Mouse (Mus musculus): ENCODE data around the gene Cib4.

Cib4 gene

DNA sequence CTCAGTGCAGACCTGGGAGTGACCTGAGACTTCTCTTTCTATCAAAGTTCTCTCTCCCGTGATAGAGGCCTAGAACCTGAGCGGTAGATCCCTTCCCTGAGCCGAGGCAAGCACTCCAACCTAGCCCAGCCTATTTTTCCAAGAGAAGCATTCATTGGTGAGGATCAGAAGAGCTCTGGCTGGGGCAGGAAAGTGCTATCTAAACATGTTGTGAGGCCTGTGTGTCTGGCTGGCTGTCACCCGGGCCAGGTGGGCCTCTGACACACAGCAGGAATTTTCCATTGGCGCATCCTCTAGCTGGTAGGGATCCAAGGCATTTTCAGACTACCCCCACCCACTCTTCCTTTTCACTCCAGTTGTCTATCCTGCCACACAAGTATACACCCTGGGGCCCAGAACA, 26.2 kb upstream of the Cib4 start:
- no peak for DNase-seq (ENCODE audit: low spot score)

DNA sequence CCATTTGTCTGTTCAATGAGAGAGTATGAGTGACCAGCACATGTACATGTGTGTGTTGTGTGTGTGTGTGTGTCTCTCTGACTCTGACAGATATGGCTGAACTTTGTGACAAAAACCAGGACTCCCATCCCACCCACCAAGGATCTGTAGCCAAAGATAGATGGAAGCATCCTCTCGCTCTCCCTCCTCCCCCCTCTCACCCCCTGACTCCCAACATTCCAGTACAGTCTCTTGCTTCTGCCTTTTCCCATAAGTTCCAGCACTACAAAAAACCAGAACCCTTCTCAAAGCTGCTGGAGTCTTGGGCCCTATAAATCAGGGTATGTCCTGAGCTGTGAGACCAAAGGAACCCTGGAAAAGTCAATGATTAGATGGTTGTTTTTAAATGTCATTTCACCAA, 22.8 kb upstream of the Cib4 start:
- DNase-seq (ENCODE audit: low spot score) = no peak

DNA sequence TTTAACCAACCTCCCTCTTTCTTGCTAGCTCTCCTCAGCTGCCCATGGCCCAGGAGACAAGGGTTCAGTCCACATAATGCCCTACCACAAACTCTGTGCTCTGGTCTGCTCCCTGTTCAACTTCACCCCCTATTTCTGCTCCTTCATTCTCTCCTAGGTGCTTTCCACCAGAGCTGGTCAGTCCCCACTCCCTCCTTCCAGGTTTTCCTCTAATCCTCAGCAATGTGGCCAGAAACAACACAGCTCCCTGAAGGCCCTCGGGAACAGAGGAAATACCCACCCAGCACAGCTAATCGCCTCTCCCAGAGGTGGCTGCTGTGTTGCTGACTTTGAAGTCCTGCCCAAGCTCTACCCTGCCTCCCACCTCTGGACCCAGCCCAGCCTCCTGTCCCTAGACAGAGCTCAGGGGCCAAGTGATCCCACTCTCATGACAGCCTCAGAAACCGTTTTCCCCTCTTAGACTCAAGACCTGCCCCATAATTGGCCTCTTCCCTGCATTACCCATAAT, 14.4 kb upstream of the Cib4 start:
- no peak for DNase-seq (ENCODE audit: low spot score)

DNA sequence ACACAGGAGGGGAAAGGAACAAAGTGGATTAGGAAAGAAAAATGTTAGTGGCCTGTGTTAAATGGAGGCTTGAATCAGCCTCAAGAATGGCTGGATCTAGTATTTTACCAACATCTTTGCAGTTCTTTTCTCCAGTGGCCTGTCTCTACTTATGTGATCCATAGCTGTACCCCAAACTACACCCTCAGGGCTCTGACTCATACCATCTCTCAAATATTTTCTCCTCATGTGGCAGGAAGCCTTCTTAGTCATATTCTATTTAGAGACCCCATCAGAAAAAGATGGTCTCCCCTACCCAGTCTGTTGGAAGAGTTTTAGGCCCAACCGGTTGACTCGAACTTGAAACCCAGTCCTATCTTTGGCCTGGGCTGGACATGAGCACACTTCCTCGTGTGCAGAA, 13.8 kb upstream of the Cib4 start:
- DNase-seq (ENCODE audit: low spot score) = no peak

DNA sequence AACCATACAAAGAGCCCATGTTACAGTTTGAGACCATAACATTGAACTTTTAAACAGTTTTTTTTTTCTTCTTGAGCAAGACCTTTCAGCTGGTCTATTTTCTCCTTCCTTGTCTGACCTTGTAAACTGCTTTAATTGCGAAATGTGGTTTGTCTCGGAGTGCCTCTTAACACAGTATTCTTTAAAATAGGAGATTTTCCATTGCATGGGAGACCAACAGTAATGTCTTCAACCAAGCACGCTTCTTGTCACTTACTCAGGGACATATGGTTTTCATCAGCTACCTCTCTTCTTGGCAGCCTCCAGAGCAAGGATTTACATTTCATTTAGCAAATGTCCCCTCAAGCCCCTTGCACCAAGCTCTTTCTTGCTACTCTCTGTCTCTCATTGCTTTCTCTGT, 10.6 kb upstream of the Cib4 start:
- no peak for DNase-seq (ENCODE audit: low spot score)

DNA sequence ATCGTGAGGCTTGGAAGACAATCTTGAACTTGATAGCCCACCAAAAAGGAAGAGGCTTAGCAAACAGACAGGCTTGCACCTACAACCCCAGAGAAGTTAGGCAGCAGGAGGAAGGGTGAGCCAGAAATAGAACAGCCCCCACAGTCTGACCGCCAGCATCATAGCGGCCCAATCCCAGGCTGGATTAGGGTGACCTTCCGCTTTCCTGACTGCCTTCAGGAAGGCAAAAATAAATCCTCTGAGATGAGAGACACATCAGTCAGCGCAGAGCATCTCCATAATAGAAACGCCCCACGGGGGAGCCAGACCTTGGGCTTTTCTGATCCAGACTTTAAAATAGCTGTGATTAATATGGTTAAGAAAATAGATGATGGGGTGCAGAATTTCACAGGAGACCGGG, 9.3 kb upstream of the Cib4 start:
- no peak for DNase-seq (ENCODE audit: low spot score)

DNA sequence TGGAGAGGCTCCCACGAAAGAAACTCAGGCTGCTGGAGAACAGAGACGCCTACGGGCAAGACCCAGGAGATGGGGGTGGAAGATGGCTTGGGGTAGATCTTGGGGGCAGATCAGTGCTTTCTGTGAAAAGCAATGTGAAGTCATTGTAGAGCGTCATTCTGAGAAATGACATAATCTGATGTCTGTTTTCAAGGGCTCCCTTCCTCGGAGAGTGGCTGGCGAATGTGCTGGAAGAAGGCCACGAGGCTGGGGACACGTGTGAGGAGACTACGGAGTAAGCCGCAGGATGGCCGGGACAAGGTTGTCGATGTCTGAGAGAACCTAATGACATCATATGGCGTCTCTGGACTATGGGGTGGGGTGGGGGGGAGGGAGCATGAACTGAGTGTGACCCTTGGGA, 8.3 kb upstream of the Cib4 start:
- DNase-seq (ENCODE audit: low spot score) = no peak

DNA sequence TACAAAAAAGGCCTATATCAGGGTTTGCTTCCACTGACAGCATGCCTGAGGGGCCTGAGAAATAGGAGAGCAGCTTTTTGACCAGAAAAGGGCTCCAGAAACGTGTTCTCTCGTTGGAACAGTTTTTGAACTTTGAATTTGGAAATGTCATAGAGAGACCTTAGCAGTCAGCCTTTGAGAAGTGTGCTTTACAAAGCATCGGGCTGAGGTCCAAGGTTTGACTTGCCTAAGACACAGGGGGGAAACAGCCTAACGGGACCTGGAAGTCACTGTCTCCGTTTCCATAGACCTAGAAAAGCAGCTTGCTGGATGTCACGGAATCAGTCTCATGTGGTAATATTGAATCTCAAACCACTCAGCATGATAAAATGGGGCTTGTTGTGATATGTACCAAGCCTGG, 6.4 kb upstream of the Cib4 start:
- DNase-seq (ENCODE audit: low spot score) = no peak

DNA sequence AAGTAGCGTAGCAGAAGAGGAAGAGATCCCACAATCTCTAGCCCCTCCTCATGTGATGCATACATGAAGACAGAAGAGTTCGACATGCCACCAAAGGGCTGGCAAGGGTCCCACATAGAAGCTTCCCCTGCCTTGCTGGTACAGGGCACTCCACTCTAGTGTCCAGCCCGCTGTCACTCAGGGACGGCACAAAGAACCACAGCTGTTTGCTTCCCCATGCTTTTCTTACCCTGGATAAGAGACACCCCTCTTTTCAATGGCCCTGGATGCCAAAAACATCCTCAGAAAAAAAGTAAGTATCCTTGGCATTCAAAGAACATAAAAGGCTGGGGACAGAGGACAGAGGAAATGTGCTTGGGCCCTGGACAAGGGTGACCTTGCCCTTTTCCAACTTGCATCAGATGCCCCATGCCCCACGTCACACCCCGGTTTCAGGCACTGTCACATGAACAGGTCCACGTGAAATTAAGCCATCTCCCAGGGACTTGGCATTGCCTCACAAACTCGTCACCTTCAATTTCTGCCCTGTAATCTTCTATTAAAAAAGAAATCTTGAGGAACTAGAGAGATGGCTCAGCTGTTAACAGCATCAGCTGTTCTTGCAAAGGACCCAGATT, 5.5 kb upstream of the Cib4 start:
- DNase-seq (ENCODE audit: low spot score) = no peak

DNA sequence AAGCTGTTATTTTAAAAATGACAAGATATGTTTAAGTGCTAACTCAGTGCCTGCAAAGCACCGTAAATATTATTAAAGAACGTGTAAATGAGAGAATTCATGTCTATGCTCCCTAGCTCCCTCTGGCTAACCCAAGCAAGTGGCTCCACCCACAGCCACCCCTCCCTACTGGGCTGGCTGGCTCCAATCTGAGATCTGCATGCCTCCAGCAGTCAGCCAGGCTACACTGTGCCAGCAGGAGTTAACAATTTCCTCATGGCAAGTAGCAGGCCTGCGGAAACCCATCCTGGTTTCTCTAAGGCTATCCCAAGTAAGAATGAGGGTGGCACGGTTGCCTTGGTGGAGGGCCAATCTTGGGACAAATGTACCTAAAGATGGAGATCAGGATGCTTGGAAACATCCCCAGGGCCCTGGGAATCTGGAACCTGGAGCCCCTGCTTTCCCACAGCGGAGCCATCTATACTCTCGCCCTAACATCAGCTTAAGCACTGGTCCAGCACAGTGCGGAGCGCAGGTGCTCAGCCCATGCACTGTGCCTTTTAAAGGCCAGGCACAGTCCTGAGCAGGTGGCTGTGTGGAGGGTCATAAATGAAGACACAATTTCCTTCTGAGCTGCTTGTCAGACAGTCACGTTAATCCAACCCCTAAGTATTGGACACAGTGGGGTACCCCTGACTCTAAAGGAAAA, 4.8 kb upstream of the Cib4 start:
- no peak for DNase-seq (ENCODE audit: low spot score)

DNA sequence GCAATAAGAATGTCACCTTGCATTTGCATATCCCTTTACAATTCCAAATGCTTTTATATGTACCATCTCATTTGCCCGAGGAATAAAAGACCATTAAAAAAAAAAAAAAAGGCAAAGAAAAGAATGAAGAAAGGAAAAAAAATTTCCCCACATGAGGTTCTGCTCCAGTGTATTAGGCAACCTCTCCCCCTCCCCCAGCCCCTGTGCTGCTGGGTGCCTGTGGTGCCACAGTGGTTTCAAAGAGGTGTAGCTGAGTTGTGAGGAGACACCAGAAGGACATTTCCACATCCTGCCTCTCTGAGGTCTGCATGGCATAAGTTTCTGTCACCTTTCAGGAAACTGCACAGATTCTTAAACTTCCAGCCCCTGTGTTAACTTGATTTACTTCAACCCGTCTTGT, 3.0 kb upstream of the Cib4 start:
- DNase-seq (ENCODE audit: low spot score) = no peak

DNA sequence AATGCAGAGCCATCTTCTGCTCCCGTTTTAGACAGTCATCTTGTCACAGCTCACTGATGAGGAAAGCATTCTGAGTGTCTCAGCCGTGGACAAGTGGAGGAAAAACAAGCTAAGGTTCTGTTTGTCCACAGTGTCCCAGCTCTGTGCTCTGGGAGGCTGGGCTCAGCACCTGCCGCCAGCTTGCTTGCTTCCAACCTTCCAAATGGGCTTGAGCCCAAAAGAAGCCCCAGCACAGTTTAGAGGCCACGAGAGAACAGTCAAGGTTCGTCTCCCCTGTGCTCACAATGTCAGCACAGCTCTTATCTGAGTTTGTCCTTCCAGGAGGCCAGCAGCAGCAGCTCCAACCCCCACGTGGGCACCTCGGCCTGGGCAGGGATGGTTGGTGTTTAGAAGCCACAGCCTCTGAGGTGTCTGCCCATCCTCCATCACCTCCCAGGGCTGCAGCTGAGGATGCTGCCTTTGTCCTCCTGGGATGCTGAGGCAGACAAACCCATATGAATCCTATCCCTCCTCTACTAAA, 9.5 kb downstream of the Cib4 start:
- DNase-seq (ENCODE audit: low spot score) = no peak

DNA sequence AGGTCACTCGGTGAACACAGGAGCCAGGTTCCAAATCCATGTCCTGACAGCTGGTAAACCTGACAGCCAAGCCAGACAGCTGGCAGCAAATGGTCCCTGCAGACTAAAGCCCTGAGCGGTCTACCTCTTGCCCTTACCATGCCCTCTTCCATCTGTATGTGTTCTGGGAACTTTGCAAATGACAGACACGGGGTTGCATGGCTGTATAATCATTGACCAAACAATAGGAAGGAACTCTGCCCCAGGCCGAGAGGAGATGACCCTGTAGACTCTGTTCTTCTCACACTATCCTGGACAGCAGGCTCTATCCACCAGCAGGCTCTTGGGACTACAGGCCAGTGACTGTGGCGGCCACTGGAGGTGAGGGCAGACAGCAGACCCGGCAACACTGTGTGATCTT, 11.0 kb downstream of the Cib4 start:
- no peak for DNase-seq (ENCODE audit: low spot score)

DNA sequence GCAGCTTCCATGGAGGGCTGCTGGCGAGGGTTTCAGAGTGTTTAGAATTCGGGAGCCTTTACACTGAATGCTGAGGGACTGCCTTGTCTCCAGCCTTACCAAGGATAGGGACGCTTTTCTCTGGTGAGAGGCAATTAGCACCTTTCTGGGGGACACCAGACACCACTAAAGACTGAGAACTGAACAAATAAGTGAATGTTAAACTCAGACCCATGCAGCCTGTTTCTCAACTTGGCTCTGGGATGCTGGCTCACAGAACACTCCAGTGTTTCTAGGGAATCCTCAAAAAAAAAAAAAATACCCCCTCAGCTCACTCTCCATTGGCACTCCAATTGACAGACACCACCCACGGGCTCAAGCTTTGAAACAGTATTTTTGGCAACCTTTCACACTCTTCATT, 16.7 kb downstream of the Cib4 start:
- no peak for DNase-seq (ENCODE audit: low spot score)

DNA sequence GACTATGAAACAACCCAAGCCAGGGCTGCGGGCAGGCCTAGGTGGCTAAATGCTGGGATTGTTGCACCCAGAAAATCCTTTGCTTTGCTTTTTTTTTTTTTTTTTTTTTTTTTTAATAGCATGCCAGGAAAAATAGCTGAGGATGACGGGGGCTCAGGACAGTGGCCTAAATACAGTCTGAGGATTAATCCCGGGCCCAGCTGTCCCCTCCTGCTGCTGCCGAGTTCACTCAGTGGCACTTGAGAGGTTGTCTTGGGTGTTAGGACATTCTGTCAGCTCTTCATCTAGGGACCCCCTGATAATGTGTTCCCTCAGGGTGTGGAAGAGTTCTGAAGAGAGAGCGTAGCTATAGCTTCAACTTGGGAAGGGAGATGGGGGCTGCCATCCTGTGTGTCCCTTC, 18.5 kb downstream of the Cib4 start:
- DNase-seq (ENCODE audit: low spot score) = peak; percentile 45

DNA sequence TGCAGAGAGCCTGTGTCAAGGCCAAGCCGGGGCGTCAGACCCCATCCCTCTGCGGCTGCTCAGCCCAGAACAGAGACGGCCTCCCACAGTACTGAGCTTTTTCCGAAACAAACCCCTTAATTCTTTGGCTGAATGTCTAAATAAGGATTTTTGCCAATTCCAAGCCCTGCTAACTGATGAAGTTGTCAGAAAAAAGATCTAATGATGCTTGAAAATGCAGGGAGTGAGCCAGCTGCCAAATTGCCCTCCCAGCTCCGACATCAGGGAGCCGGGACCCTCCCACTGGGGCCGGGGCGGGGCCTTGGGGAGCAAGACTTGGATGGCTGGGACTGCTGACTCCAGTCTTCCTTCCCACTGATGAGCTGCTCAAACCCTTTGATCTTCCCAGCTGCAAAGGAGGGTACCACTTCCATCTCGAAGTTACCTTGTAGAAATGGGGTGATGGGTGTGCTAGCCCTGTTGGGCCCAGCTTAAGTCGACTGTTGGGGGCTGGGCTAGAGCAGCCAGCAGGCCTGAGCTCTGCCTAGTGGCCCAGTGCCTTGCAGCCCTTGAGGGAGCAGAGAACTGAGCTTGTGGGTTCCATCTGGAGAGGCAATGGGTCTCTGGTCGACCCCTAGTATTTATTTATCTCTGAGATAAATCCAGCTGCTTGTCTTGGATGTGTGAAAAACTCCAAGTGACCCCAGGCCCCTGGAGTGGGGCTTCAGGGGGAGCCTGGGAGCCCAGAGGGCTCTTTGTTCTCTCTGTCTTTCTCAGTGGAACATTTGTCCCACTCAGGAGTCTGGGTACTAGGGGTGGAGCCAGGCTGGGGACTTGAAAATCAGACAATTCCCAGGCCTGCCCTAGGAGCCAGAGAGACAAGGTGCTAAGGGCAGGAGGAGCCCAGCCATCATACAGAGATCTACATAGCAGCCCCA, 19.5 kb downstream of the Cib4 start:
- peak; percentile 39 for DNase-seq (ENCODE audit: low spot score)

DNA sequence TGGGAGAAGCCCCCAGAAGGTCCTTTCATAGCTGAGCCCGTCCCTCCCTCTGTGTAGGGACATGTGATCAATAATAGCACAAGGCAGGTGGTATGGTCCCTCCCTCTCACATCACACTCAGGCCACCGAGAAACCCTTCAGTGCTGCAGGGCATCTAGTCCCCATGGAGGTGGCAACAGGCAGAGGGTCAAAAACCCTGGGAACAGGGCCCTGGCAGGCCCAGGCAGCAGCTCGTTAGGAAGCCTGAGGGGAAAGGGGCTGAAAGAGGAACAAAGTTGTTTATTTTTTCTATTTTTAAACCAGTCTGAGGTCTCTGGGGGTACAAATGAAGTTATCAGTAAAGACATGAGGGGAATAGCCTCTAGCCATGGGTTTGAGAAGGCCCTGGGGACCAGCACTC, 21.4 kb downstream of the Cib4 start:
- DNase-seq (ENCODE audit: low spot score) = no peak

DNA sequence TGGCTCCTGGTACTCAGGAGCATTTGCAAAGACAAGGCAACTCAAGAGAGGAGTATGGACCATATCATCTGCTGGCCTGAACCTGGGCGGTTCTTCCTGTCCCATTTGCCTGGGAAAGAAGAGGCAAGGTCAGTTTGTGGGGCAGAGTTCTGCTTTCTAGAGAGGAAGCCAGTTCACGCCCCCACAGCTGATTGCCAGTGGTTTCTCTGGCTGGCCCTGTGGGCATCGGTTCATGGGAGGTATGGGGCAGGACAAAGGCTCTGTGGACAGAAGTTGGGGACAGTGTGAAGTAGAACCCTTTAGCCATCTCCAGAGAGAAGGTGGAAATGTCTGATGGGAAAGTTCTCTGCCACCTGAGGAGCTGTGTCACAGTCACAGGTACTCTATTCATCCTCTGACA, 22.5 kb downstream of the Cib4 start:
- no peak for DNase-seq (ENCODE audit: low spot score)

DNA sequence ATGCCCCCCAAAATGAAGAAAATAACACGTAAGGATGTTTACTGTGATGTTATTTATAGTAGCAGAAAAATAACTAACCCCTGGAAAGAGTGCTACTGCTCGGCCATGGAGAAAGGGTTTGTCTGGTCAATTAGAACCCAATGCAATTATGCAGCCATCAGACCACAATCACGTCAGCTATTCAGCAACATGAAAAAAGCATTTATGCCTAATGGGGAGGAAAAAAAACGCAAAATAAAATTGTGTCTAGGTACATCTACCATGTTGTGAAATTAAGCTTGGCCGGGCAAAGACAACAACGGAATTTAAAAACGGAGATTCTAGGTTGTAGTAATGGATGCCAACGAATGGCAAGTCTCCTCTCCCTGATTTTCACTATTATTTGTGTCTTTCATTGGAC, 23.2 kb downstream of the Cib4 start:
- DNase-seq (ENCODE audit: low spot score) = no peak

DNA sequence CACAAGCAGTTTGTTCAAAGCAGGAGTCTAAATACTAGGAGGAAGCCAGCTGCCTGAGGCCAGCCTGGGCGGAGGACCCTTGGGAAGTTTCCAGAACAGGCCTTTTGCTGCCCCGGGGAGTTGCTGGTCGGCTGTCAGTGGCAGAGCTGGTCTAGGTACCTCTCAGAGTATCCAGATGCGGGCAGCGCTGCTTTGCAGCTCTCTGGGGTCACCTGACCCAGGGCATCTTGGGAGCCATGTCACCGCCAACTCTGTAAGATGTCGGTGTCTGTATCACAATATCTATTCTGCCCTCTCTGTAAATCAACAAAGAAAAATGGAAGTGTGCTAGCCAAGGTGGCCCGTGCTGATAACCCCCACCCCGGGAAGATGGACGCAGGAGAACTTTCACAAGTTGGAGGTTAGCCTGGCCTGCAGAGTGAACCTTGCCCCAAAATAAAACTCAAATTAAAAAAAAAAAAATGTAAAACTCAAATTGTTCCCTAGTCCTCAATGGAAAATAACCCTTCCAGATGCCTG, 25.4 kb downstream of the Cib4 start:
- no peak for DNase-seq (ENCODE audit: low spot score)

DNA sequence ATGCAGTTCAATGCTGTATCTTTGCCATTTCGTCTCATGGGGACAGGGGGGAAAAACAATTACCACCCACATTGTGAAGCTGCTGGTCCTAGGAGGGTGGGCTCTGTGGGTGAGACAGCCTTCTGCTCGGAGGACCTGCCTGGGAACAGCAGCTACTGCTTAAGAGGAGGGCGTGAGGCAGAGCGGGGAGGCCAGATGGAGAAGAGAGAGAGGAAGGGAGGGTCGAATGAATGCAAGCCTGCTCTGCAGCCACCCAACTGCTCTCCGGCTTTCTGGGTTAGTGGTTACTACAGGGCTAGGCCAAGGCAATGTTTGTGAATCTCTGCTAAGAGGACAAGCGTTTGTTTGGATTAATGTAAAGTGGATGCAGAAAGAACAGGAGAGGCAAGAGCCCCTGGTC, 26.1 kb downstream of the Cib4 start:
- DNase-seq (ENCODE audit: low spot score) = peak; percentile 38

DNA sequence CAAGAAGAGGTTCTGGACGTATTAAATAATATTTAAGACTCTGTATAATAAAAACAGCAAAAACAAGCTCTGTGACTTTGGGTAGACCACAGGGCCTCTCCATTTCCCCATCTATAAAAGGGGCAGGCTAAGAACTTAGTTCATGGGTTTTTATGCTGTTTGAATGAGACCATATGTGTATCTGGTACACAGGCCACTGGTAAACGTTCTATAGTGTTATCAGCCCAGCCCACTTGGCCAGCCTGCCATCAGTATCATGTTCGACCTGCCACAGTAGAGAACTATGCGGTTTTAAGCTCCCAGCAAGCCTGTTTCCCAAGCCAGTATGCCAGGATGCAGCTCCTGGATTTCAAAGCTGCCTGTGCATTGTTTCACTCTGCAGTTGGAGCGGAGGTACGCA, 27.1 kb downstream of the Cib4 start:
- no peak for DNase-seq (ENCODE audit: low spot score)

DNA sequence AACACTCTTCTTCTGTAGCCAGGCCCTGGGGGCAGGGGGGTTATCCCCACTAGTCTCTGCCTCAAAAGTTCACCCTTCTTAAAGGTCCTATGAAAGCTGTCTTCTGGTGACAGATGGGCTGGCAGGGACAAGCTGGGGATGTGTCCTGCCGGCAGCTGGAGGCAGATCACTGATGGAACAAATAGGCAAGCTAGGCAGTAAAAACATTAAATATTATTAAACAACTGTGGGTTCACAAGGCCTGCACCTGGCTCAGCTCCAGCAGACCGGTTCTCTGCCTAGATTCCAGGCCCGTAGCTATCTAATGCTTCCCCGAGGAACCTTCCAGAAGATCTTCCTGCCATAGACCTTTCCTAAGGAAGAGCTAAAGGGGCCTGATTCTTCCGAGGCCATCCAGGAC, 27.5 kb downstream of the Cib4 start:
- no peak for DNase-seq (ENCODE audit: low spot score)
